Mouse (Mus musculus) frontal cortex, postnatal 14 days (tissue): ENCODE measurements around the gene Myo1d.

Source experiments
- DNase-seq, 2 experiments: peaks; one replicate each; pipeline ENCODE4 v3.0.0; 2022; ENCODE audit warnings: low spot score in 2 of 2

Gene Myo1d

DNA sequence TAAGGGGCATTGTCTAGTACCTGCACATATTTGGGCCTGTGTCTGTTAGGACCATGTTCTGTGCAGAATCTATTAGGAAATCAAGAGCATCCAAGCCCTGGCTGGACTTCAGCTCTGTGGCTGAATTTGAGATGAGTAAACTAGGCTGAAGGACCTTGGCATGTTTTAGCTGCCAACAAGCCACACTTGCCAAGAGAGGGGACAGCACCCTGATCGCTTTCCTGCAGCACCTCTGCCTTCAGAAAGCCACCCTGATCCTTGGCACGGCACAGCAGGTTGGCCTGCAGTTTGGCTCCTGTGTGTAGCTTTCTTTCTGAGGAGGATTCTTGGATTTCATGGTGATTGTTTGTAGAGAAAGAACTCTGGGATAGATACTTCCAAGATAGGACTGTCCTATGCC lies 1.7 kb upstream of the Myo1d start:
- DNase-seq: no peak

- no peak for DNase-seq
Observed at GRCm38 (mm10) chr11:80778916-80779526, 804 bp downstream of the Myo1d start.

DNA sequence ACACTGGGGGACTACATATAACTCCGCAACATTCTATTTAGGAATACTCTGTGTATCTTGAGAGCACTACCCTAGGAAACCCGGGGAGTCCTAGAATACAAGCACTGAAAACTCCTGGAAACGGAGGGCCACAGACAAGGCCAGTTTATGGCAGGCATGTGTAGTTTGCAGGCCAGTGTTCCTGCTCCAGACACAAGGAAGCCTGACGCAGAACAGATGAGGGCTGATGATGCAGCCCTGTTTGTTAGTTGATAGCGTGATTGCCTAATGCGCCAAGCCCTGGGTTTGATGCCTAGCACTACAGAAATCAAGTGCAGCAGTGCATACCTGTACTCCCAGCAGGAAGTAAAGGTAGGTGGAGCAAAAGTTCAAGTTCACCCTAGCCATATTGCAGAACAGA lies 1.7 kb downstream of the Myo1d start:
- no peak for DNase-seq

DNA sequence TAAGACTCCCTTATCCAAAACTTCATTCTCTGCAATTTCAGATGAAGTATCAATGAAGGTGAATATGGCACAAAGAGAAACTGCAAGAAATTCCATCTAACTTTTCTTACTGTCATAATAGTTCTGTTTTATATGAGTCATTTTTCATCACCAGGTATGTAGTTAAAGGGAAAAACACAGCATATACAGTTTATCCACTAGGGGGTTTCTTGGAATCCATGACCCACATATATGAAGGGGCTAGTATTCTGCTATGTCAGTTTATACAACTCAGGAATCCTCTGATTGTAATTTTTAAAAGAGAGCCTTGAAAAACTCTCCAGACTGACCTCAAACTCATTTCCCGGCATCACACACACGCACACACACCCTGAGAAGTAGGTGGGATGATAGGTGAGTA lies 2.1 kb downstream of the Myo1d start:
- no peak for DNase-seq

- no peak for DNase-seq
Observed at GRCm38 (mm10) chr11:80775535-80775934, 4.3 kb downstream of the Myo1d start.

DNA sequence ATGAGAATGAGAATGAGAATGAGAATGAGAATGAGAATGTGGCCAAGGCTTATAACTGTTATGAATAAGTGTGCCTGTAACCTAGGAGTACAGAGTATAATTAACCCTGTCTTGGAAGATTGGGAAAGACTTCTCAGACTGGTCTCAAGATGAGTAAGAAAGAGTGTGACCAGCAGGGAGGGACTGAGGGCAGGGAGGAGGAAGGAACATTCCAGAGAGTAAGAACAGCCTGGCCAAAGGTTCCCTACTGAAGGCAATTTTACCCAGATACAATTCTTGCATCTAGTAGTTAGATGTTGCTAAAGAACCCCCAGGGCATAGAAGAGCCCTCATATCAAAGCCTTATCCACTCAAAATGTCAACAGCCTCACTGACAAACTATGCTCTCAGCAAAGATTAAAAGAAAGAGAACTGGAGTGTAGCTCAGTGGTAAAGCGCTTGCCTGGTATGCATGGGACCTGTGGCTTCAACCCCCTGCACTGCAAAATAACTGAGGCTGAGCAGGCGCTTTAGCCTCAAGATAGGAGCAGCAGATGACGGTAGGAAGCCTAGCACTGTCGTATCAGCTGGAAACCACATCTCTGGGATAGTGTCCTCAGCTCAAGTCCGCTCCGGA lies 7.1 kb downstream of the Myo1d start:
- DNase-seq: no peak

GRCm38 (mm10) chr11:80771596-80772250 lies 8.1 kb downstream of the Myo1d start:
- DNase-seq: no peak

DNA sequence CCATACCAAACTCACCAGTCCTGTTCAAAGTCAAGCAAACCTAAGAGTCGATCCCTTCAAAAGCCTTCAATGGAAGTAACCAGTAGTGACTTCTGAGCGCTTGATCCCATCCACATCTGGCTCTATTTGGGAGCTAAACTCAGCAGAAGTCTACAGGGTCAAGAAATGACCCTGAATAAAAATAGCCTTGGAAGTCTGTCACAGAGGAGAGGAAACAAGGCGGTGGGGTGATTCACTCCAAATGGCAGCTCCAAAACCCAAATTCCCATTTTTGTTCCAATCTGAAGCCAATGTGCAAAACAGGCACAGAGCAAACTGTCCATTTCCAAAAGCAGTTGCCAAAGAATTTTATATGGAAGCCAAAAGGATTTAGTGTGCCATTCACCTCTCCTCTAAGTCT lies 8.6 kb downstream of the Myo1d start:
- no peak for DNase-seq

DNA sequence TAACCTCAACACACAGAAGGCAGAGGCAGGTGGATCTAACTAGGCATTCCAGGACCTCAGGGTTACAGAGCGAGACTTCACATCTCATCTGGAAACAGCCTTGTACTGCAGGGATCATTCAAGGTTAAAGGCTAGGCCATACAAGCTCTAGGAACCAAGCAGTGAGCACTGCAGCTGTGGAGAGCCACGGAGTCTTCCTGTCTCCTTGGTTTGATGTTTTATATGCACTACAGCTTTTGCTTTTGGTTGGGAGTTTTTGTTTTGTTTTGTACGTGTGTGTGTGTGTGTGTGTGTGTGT lies 12.6 kb downstream of the Myo1d start:
- no peak for DNase-seq

DNA sequence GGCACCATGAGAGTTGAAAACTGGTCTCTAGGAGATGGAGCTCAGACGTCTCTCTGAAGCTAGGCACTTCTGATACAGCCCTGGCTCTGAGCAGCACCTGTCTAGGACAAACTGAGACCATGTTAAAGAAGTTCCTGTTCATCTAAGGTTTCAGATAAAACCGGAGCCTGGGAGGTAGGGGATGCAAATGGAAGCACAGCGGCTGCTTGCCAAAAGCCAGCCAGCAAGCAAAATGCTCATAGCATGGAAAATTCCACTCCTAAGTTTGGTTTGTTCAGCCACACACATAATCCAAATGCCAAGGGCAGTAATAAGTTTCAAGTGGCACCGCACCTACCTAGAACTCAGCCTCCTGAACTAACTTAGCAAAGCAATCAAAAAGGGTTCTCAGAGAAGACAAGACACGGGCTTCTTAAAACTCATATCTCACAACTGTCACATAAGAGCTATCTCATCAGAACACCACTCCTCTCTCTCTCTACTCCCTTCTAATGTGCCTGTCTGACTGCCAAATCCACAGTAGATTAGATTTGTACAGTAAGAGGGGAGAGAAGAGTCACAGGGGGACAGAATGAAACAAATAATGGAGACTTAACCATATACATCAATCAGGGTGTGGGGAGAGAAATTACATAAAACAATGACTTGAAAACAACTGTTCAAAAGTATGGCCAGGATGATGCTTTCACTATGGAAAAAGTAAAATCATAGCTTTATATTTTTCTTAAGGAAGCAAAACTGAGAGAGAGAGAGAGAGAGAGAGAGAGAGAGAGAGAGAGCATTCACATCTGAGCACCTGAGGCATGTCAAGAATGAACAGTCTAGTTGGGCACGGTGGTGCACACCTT lies 13.1 kb downstream of the Myo1d start:
- DNase-seq: no peak

DNA sequence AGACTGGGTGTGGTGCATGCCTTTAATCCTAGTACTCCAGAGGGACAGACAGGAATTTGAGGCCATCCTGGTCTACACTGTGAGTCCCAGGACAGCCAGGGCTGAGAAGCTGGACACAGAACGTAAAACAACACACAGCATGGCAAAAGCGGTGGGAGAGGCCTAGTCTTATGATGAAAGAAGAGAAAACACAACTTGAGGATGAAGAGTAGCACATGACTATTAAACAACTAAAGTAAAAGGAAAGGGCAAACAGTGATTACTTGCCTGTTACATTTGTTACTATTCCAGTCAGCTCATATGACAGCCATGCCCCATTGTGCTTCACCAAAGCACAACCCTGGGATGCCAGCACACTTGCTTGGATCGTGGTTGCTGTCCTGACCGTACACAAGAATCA lies 13.8 kb downstream of the Myo1d start:
- no peak for DNase-seq

DNA sequence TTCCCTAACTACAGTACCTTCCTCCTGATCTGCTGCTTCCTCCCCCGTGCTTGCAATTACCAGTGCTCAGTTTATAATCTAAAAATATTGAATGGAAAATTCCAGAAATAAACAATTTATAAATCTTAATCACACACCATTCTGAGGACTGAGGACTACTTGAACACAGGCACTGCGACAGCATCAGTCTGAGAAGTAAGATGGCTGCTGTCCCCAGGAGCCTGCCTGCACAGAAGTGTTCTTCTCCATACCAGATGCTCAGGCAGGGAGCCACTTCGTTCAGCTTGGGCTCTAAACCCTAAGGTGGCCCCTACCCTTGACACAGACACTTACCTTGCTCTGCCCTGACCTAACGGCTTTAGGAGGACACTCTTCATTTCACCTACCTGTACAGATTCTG lies 17.8 kb downstream of the Myo1d start:
- no peak for DNase-seq

DNA sequence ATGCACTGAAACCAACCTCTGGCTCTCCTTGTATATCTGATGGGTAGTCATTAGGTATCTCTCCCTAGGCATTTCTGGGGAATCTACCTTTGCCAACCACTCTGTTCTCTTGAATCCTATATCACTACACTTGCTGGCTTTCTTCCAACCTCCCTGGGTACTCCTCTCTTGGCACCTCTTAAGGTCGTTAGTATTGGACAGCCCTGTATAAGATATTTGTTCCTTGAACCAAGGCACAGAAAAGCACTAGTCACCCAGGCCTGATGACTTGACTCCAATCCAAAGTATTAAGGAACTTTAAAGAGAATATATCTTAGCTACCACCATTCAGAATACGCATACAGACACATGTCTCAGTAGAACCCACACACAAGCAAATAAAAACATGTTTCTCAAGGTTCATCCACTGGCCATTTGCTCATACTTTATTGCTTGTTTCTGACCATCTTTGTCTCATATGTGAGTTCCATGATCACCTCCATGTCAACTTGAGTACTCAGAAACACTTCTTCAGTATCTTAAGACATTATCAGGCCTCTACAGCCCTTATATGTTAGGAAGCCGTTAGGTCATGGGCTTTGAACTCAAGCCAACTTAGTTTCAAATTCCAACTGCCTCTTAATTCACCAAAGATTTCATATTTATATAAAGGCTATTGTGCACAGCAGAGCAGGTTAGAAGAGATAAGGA lies 18.4 kb downstream of the Myo1d start:
- DNase-seq: no peak

GRCm38 (mm10) chr11:80759023-80759422 lies 20.8 kb downstream of the Myo1d start:
- no peak for DNase-seq

DNA sequence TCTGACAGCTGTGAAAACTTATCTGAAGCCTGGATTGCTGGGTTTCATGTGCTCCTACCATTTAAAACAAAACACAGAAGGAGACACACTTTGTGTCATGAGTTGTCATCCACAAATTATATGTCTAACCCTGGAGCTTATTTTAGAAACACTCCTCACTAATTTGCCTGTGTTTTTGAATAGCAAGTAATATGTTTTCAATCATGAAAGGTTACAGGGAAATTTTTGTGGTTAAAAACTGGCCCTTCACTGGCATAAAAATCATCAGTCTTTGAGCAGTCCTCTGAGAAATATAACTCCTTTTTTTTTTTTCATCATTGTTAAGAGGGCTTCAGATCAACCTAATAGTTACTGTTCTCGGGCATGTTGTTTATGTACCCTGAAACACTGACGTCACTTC lies 25.6 kb downstream of the Myo1d start:
- DNase-seq: no peak

DNA sequence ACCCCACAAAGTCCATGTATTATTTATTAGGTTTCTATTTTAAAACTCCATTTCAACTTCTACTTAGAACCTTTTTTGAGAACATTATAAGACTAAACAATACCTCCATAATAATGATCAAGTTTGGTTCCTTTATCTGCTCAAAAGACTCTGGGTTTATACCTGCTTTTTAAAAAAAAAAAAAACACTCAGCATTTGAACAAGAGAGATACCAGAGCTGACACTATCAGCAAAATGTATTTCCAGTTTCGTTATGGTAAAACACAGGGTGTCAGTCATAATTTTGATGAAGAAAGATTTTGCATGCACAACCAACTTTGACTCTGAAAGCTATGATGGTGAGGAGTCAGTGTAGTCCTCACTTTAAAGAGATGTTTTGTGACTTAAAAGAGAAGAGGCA lies 28.7 kb downstream of the Myo1d start:
- DNase-seq: no peak

DNA sequence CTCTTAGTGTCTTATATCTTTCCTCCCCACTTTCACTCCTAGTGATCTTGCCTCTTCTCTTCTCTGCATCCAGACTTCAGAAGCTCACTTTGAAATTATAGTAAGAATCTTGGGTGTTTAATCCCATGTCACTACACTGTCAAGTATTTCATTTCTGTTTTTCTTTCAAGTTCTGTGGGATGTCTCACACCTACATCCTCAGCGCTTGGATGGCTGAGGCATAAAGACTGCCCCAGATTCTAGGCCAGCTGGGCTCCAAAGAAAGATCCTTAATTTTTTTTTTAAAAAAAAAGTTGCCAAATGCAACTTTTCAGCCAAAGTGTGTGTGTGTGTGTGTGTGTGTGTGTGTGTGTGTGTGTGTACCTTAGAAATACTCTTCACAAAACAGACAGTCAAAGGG lies 30.6 kb downstream of the Myo1d start:
- no peak for DNase-seq

DNA sequence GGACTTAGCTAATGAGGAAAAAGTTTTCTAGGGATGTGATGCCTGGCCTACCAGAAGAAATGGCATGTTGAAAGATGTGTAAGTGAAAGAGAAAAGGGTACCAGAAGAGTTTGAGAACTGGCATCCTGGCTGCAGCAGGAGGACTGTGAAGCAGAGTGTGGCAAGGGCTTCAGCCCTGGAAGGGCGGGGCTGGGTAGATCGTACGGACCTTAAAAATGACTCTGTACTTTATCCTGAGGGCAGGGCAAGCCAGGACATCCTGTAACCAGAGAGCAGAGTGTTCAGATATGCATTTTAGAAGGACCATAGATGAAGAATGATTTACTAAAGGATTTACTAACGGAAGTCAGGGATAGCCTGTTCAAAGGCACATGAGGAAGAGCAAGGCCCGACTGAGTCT lies 34.4 kb downstream of the Myo1d start:
- no peak for DNase-seq

DNA sequence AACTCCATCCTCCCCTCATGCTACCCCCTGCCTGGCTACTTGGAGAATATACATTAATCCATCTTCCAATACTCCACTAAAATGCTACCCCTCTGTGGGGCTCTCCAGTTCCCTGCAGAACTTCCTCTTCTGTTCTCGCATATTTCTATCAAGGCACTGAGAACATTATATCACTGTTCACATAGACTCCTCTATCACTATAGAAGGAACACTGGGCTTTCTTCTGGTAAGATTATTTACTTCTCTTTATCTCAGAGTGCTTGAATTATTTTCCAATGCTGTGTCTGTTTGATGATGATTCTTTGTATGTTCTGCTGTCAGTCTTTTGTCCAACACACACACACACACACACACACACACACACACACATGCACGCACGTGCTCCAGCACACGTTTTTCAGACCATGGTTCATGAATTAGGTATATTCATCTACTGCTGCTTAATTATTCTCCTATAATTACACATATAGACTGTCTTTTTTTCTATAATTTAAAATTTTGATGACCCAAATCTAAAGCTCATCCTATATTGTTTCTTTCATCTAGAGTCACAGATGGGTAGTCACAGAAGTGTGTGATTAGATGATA lies 35.9 kb downstream of the Myo1d start:
- DNase-seq: no peak

GRCm38 (mm10) chr11:80742462-80742861 lies 37.4 kb downstream of the Myo1d start:
- DNase-seq: no peak

DNA sequence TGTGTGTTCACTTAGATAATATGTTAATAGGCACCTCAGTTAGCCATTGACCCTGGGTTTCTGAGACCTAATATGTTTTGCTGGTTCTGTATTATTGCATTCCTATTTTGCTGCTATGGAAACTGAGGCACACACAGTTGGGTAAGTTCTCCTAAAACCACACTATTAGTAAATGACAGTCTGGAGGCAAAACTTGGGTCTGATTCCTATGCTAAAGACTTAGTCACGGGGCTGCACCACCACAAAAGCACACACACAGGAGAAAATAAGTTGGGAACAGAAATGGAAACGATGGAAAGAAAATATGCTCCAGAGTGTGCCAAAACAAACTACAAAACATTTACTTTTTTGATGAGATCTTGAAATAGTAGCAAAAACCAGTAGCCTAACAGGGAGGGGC lies 45.1 kb downstream of the Myo1d start:
- DNase-seq: no peak

DNA sequence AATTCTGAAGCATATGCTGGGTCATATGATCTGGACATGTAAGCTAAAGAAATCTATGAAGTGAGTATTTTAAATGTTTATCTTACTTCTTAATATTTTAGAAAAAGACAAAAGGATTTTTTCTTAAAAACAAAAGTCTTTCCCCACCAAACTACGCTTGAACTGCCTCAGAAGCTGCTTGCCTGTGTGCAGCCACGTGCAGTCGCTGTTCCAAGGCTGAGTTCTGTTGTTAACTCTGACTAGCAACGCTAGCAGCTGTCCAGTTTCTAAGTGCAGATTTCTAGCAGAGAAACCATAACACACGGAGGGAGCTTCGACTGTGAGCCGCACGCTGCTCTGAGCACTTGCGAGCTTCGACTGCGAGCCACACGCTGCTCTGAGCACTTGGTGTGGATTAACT lies 55.1 kb downstream of the Myo1d start:
- DNase-seq: no peak
